Mouse (Mus musculus) c-Kit-positive CD71-negative TER-119-negative erythroid progenitor cells, embryonic 14.5 days (primary cell): ENCODE measurements around the gene Psmg1.
"Not testable (repeated sequence)": the region's sequence is repeated elsewhere in the genome, so short reads cannot be mapped to it uniquely, and the experiment has no call there.

ENCODE experiments used
- DNase-seq: peaks from one replicate; pipeline ENCODE4 v3.0.0-alpha.2; 2013; ENCODE audit warnings: low read depth

The Psmg1 gene

GRCm38 (mm10) chr16:95990462-95991121, at the start of gene Psmg1:
Psmg1 (minus strand) TSS chr16:95990960.
- peak; percentile 86 for DNase-seq

GRCm38 (mm10) chr16:96039538-96039937, 48.8 kb upstream of the Psmg1 start:
- DNase-seq = no peak

DNA sequence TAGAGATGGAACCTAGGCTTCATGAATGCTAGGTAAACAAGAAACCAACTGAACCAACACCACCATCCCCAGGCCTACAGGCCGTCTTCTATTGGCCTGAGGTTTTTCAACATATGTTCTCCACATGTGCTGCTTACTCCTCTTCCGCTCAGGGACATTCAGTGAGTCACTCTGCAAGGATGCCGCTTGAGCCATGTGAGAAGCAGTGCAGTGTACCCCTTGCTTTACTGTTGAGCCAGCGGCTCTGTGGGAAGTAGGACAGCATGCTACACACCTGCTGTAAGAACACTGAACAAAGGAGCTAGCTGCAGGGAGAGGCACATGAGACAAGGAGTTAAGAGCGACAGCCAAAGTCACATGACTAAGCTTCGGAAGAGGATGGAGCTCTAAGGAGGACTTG, 43.7 kb upstream of the Psmg1 start:
- no peak for DNase-seq

GRCm38 (mm10) chr16:96032368-96033043, 41.7 kb upstream of the Psmg1 start:
- DNase-seq = peak; percentile 17

DNA sequence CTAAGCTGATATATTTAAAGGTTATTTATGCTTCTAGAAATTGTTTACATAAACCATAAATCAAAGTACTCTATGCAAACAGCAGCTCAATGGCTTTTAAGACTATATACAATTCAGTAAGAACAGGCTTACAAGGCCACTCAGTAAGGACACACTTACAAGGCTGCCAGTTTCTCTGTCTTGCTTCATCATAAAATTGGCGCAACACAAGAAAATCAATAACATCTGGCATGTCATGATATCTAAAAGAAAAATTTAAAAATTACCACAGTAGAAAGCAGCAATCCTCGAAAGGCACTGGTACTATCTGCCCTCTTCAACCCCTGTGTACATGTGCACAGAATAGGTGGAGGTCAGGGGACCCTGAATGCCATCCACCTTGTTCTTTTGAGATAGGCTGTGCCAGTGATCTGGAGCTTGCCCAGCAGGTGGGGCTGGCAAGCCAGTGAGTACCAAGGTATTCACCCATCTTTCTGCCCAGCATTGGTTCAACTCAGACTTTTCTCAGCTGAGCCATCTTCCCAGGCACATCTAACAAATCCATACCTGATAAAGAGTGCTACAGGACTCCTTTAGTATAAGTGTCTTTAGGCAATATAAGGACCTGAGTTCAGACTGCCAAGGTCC, 39.8 kb upstream of the Psmg1 start:
- DNase-seq = no peak

GRCm38 (mm10) chr16:96026256-96026655, 35.5 kb upstream of the Psmg1 start:
- no peak for DNase-seq

DNA sequence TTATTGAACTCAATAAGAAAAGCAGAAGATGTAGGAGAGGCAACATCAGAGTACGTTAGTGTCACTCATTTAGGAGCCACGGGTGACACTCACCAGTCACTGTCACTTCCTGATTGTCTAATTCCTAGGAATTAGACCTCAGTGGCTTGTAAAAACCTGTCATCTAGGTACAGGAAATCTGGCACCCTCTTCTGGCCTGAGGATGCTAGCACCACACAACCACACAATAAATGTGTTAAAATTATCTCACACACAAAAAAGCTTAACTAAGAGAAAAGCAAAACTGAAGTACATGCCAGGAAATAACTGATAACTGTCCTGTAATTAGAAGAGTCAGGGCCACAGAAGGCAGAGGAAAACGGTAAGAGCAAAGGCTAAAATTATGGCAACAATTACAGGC, 34.5 kb upstream of the Psmg1 start:
- DNase-seq = no peak

DNA sequence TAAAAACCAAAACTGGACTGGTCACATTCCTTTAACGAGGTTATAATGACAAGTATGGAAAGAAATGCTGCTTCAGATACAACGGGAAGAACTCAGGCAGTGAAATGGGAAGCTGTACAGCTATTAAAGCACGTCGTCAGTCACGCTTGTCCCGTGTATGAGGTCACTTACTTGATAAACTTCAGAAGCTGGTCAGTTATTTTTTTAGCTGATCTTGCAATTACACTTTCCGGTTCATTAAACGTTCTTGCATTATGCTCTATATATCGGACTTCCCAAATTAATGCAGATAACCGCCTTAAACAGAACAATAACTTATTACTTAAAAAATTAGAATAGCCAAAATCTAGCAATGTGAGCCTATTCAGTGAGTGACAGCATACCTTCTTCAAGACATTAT, 30.3 kb upstream of the Psmg1 start:
- no peak for DNase-seq

DNA sequence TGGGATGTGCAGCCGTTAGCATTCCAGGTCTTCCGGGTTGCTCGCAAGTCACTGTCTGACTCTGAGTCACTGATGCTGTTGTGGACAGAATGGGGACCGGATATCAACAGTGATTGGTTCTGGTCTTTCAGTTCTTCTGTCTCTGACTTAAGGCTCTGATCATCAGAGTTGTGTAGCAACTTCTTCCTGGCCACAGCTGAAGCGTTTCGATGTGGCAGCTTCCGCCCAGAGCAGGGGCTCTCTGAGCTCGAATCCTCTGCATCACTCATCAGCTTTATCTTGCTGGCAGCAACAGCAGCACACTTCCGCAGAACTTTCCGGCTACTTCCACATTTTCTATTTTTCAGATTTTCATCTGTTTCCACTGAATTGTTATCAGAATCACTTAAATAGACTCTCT, 18.4 kb upstream of the Psmg1 start:
- not testable (repeated sequence) for DNase-seq

GRCm38 (mm10) chr16:96004278-96004677, 13.5 kb upstream of the Psmg1 start:
- DNase-seq = not testable (repeated sequence)

GRCm38 (mm10) chr16:95999291-95999690, 8.5 kb upstream of the Psmg1 start:
- no peak for DNase-seq

GRCm38 (mm10) chr16:95996156-95996555, 5.4 kb upstream of the Psmg1 start:
- DNase-seq = no peak

GRCm38 (mm10) chr16:95994576-95994975, 3.8 kb upstream of the Psmg1 start:
- not testable (repeated sequence) for DNase-seq

GRCm38 (mm10) chr16:95992596-95992995, 1.8 kb upstream of the Psmg1 start:
- no peak for DNase-seq

DNA sequence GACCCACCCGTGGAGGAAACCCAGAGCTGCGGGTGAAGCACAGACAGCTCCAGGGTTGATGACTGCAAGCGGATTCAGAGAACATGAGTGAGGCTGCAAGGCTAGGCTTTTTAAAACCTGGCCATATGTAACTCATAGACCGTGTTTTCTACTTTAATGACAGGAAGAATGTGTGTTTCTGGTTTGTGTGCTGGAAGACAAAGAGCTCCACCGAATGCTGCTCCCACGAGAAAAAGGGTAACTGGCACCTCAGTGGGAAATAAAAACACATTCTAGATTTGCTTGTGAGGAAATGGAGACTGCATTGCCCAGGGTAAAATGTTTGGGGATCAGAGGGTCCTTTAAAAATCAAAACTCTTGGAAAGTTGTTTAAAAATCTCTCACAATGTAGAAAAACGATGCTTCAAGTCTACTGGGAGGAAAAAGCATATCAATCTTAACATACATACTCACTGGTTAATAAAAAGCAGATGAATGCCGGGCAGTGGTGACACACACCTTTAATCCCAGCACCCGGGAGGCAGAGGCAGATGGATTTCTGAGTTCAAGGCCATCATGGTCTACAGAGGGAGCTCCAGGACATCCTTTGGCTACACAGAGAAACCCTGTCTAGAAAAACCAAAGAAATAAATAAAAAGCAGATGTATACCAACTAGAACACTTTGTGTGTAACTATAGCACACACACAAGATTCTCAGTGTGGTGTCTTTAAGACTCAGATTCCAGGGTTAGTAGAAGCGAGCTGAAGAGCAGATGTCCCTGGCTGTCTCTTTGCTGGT, 551 bp upstream of the Psmg1 start:
- no peak for DNase-seq

DNA sequence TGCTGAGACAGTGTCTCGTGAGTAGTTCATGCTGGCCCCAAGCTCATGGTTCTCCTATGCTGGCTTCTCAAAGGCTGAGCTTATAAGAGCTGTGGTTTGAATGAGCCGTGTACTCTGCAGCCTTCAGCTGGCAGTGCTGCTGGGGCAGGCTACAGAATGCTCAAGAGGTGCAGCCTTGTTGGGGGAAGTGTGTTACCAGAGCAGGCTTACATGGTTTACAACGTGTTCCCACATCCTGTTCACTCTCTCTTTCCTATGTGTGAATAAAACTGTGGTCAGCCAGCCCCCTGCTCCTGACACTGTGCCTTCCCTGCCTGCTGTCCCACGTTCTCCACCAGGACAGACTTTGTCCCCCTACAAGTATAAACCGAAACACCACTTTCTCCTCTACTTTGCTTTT, 5.8 kb downstream of the Psmg1 start:
- DNase-seq = no peak

GRCm38 (mm10) chr16:95983601-95984000, 7.2 kb downstream of the Psmg1 start:
- DNase-seq = no peak

GRCm38 (mm10) chr16:95970841-95971240, 19.9 kb downstream of the Psmg1 start:
- no peak for DNase-seq

DNA sequence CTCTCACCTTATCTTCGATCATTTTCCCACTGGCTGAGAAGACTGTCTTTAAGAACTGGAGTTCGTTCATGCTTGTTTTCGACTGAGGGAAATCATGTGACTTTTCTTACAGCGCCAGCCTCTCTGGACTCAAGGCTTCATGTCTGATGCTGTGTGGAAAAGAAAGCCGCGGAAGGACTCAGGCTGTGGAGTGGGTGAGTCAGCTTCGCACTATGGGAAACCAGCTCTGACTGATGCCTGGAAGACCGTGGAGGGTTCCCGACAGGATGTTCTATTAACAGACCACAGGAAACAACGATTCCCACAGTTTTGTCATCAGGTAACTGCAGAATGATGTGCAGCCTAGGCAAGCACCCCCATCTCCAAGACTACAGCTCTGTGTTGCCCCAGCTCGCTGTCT, 23.3 kb downstream of the Psmg1 start:
- no peak for DNase-seq

DNA sequence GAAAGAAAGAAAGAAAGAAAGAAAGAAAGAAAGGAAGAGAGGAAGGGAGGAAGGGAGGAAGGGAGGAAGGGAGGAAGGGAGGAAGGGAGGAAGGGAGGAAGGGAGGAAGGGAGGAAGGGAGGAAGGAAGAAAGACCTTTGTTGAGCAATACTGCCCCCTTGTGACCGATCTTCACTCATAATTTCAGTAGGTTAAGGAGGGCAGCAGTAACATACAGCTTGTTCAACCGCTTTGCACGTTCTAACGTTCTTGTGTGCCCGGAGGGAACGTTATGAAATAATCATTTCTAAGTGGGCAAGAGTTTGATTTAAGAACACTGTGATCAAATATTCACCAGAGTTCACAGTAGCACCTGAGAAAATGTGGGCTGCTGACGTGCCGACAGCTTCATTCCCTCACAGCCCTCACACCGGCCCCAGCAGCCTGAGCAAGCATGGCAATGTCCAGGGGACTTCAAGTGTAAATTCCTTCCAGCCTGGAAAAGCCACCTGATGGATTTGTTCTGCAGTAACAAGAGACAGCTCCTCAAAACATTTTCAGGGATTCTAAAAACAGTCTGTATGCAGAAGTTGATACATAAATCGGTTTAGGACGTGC, 26.2 kb downstream of the Psmg1 start:
- DNase-seq = no peak

- DNase-seq = not testable (repeated sequence)
These were observed 29.3 kb downstream of the Psmg1 start for GRCm38 (mm10) chr16:95961484-95961883.

- DNase-seq = not testable (repeated sequence)
These were observed 30.1 kb downstream of the Psmg1 start for GRCm38 (mm10) chr16:95960689-95961088.
